Mouse (Mus musculus) layer of hippocampus, adult 8-10 months (tissue): ENCODE results near the gene Defb43. TPM values are rescaled to one million over a fixed set of nuclear protein-coding genes. Genes with fewer than 3 reads are reported as not detected.

Experiments used
- DNase-seq, 2 experiments: peaks; one replicate each; pipeline ENCODE4 v3.0.0; 2022; ENCODE audit warnings: low spot score in 2 of 2
- total RNA-seq, 4 experiments: library from RNA; stranded (reverse); gene quantifications; 2 replicates each; pipeline ENCODE4 v1.2.4; 2022

The Defb43 gene
- not detected for total RNA-seq

DNA sequence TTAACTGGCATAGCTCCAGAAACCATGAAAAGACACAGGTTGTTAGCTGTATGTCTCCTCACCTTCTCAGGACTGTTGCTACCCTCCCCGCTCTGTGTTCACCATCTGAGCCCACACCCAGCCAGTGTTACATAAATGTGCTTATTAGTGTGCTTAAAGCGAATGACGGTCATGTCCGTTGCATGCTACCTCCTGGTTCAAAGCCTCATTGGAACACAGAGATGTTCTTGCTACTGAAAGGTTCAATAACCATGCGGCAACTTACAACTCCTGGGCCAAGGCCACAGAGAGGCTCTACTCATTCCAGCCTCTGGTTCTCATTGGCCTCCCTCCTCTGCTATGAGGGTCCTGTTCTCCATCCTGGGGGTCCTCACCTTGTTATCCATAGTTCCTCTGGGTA is at the start of gene Defb43:
Gene Defb43 (plus strand): TSS at position 301 of the 400 bp plus-strand sequence.
- no peak for DNase-seq

- DNase-seq = no peak
Observed at GRCm38 (mm10) chr14:62963632-62964031, 47.9 kb upstream of the Defb43 start.

DNA sequence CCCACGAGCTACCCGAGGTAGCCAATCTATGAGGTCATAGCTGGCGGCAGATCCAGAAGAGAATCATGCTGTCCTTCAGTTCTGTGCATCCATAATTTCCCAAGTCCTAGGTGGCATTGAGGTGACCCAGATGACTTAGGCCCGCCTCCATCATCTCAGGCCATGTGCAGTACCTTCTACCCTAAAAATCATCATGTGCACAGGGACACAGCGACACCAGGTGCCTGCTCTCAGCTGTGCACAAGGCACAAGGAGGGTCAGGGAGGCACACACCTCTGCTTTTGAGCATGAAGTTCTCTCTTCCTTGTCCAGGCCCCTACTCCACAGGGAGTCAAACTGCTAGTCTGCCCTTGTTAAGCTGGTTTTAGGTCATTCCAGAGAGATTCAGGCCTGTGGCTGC is 46.2 kb upstream of the Defb43 start:
- DNase-seq = no peak

GRCm38 (mm10) chr14:62965811-62966520 is 45.6 kb upstream of the Defb43 start:
- DNase-seq = no peak

DNA sequence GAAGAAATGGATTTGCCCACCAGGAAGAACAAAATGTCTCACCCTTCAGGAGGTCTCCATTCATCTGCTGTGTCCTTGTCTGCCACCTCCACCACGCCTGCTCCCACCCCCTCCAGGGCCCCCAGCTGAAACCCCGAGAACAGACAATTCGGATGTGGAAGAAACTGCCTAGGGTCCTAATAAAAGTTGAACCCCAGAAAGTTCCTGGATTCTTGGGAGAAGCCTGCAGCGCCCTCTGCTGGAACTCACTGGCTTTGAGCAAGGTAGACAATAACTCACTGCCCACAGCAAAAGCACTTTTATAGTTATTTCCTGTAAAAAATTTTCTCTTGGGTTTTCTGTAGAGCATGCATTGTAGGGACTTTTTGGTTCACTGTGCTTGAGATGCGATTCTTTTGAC is 36.5 kb upstream of the Defb43 start:
- DNase-seq = peak; percentile 29 to 73

DNA sequence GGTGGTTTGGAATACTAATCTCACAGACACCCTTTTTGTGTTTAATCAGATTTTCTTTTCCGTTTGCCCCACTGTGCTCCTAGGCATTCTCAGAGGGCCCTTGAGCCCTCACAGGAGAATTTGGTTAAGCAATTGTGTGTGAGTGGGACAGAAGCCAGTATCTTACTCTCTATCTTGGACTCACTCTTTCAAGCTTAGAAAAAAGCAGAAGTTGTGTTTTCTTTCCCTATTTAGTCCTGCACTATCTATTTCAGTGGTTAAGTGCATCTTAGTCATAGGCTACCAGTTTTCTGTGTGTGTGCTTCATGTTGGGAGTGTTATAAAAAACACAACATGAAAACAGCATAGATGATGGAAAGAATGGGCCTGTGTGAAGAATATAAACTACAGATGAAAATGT is 31.8 kb upstream of the Defb43 start:
- DNase-seq = no peak

- no peak for DNase-seq
Observed at GRCm38 (mm10) chr14:62984410-62984809, 27.2 kb upstream of the Defb43 start, which contains the start of gene Defb48. Gene Defb48, minus strand, starts transcription at chr14:62984510.

GRCm38 (mm10) chr14:62991271-62991670 is 20.3 kb upstream of the Defb43 start:
- no peak for DNase-seq

DNA sequence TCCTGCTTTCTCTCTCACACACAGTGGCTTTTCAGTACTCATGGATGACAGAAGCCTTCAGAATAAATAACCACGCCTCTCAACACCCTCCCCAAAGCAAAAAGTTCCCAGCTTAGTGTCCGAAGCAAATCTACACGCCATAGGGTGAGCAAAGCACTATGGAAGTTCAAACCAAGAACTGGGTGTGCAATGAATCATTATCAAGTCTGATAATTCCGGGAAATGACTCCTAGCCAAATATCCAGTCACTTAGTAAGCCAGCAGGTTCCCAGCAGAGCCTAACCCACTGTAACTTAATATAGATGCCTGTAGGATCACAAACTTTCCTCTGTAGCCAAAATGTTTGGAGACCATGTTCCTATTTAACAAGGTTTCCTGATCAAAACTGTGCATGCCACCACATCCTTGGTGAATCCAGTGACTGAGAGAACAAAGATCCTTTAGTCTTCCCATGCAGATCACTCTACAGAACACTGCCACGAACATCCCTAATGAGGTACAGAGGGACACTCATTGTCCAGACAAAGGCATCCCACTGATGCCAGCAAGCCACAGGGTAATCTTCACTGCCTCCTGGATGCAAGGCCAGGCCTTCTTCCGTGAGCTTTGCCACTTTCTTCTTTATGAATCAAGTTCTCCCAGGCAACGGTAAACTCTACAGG is 19.6 kb upstream of the Defb43 start:
- no peak for DNase-seq

GRCm38 (mm10) chr14:62997777-62998176 is 13.8 kb upstream of the Defb43 start, which contains the start of gene Defb47:
Gene Defb47, plus strand, starts transcription at chr14:62998077.
- DNase-seq = no peak

- no peak for DNase-seq
Observed at GRCm38 (mm10) chr14:62998977-62999376, 12.6 kb upstream of the Defb43 start.

GRCm38 (mm10) chr14:63002588-63002987 is 9.0 kb upstream of the Defb43 start:
- no peak for DNase-seq

GRCm38 (mm10) chr14:63013082-63013481 is 1.5 kb downstream of the Defb43 start:
- no peak for DNase-seq

- DNase-seq = no peak
Observed at GRCm38 (mm10) chr14:63014667-63015066, 3.1 kb downstream of the Defb43 start.

DNA sequence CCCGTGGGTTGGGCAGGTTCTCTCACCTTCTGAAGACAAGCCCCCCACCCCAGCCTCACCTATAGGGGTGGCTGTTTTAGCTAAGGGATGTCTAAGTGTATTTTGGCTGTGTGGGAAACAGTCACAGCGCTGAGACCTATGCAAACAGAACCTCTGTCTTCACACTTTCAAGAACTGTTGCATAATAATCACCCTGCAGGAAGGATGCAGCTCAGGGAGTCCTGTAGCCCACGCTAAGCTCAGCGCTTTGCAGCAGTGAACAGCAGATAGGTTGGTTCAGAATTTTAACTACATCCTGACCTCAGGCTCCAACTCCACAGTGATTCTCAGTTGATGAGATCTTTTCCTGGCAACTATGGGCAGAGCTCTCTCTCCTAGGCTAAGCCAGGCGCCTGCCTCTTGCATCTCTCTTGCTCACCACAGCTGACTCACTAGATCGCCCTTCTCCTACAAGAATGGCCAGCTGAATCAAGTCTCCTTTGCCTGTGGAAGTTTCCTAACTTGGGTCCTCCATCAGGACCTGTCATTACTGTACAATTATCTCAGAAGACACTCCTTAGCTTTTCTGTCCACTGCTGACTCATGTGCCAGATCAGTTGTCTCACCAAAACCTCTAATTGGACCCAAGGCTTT is 9.1 kb downstream of the Defb43 start:
- peak in 1 of 2 experiments; percentile 5 for DNase-seq

DNA sequence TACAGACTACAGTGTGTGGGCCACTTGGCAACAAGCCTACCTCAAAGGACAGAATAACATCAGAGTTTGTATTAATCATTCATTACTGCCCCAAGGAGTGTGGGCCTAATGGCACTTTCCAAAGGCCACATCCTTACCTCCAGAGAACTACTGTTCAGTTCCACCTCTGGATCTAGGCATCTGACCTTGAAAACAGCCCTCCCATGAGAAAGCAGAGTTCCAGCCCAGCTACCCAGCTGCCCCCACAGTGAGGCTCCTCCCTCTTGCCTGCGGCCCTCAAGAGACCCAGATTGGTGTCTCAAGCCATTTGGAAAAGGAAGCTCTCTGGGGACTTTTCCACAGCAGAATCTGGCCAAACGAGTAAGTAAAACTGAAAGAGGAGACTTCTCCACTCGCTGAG is 35.1 kb downstream of the Defb43 start, which contains the start of gene Defb42:
Gene Defb42 (plus strand): TSS at position 301 of the 400 bp plus-strand sequence.
- no peak for DNase-seq

DNA sequence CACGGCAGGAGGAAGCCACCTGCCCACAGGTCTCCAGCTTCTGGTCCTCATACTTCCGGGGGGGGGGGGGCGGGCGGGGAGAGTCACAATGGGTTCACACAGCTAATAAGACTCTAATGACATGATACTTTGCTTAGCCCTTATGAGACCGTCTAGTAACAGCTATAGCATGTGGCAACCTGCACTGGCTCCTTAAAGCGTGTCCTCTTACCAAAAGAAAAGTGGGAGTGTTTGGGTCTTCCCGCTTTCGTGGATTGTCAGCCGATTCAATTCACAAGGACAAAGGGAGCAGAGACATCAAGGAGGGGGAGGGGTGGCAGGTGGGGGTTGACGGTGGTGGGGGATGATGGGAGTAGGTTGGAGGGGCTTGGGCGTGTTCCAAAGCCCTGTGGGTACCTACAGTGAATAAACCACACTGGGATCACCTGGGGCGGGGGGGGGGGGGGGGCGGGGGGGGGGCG is 38.4 kb downstream of the Defb43 start, which contains the start of gene Defb30:
Gene Defb30 (minus strand): TSS at position 51 of the 461 bp plus-strand sequence.
- DNase-seq = no peak

GRCm38 (mm10) chr14:63050769-63051168 is 39.2 kb downstream of the Defb43 start:
- DNase-seq = peak in 1 of 2 experiments; percentile 36

GRCm38 (mm10) chr14:63054729-63055128 is 43.2 kb downstream of the Defb43 start:
- peak; percentile 55 to 74 for DNase-seq

- no peak for DNase-seq
Observed at GRCm38 (mm10) chr14:63060361-63060760, 48.8 kb downstream of the Defb43 start.

- no peak for DNase-seq
Observed at GRCm38 (mm10) chr14:63062184-63062583, 50.6 kb downstream of the Defb43 start.

GRCm38 (mm10) chr14:63065391-63065790 is 53.8 kb downstream of the Defb43 start:
- no peak for DNase-seq
